Mouse (Mus musculus): ENCODE results near the gene Arhgap23.

Gene Arhgap23

GRCm38 (mm10) chr11:97406094-97406951 lies 9.0 kb upstream of the Arhgap23 start:
- DNase-seq (ENCODE audit: low spot score in 2 of 2), result no peak

- DNase-seq (ENCODE audit: low spot score in 2 of 2), result no peak
Measured at GRCm38 (mm10) chr11:97407456-97407855, 7.9 kb upstream of the Arhgap23 start.

- peak in 1 of 2 experiments; percentile 67 for DNase-seq (ENCODE audit: low spot score in 2 of 2)
Measured at GRCm38 (mm10) chr11:97408171-97408570, 7.2 kb upstream of the Arhgap23 start.

- no peak for DNase-seq (ENCODE audit: low spot score in 2 of 2)
Measured at GRCm38 (mm10) chr11:97410958-97411357, 4.4 kb upstream of the Arhgap23 start.

GRCm38 (mm10) chr11:97412117-97412516 lies 3.2 kb upstream of the Arhgap23 start:
- DNase-seq (ENCODE audit: low spot score in 2 of 2), result no peak

- DNase-seq (ENCODE audit: low spot score in 2 of 2), result no peak
Measured at GRCm38 (mm10) chr11:97412808-97413347, 2.5 kb upstream of the Arhgap23 start.

- DNase-seq (ENCODE audit: low spot score in 2 of 2), result no peak
Measured at GRCm38 (mm10) chr11:97415712-97416636, 641 bp downstream of the Arhgap23 start.

GRCm38 (mm10) chr11:97416637-97417035 lies 1.3 kb downstream of the Arhgap23 start:
- no peak for DNase-seq (ENCODE audit: low spot score in 2 of 2)

GRCm38 (mm10) chr11:97418834-97419539 lies 3.7 kb downstream of the Arhgap23 start:
- DNase-seq (ENCODE audit: low spot score in 2 of 2), result no peak

GRCm38 (mm10) chr11:97419540-97419900 lies 4.2 kb downstream of the Arhgap23 start:
- DNase-seq (ENCODE audit: low spot score in 2 of 2), result no peak

GRCm38 (mm10) chr11:97422507-97422906 lies 7.2 kb downstream of the Arhgap23 start:
- peak in 1 of 2 experiments; percentile 56 for DNase-seq (ENCODE audit: low spot score in 2 of 2)

- DNase-seq (ENCODE audit: low spot score in 2 of 2), result no peak
Measured at GRCm38 (mm10) chr11:97424092-97424692, 8.9 kb downstream of the Arhgap23 start.

GRCm38 (mm10) chr11:97424802-97425201 lies 9.5 kb downstream of the Arhgap23 start:
- DNase-seq (ENCODE audit: low spot score in 2 of 2), result no peak

- DNase-seq (ENCODE audit: low spot score in 2 of 2), result peak in 1 of 2 experiments; percentile 65
Measured at GRCm38 (mm10) chr11:97427794-97428725, 12.7 kb downstream of the Arhgap23 start.

GRCm38 (mm10) chr11:97428726-97429077 lies 13.4 kb downstream of the Arhgap23 start:
- DNase-seq (ENCODE audit: low spot score in 2 of 2), result no peak

GRCm38 (mm10) chr11:97429615-97430014 lies 14.3 kb downstream of the Arhgap23 start:
- DNase-seq (ENCODE audit: low spot score in 2 of 2), result no peak

- no peak for DNase-seq (ENCODE audit: low spot score in 2 of 2)
Measured at GRCm38 (mm10) chr11:97432015-97432414, 16.7 kb downstream of the Arhgap23 start.

GRCm38 (mm10) chr11:97432983-97433539 lies 17.7 kb downstream of the Arhgap23 start:
- no peak for DNase-seq (ENCODE audit: low spot score in 2 of 2)

- no peak for DNase-seq (ENCODE audit: low spot score in 2 of 2)
Measured at GRCm38 (mm10) chr11:97434121-97434520, 18.8 kb downstream of the Arhgap23 start.
